Mouse (Mus musculus) liver, postnatal 0 days (tissue): ENCODE measurements at regions not wholly inside any gene's neighbourhood (a gene's known extent, or its start where the extent isn't known, plus 50 kb on each side); places are given as distances from the start of the nearest gene placed in this dataset.

ENCODE experiments used
- CTCF ChIP-seq: sonication (generic); IDR thresholded peaks from 2 replicates; pipeline ENCODE4 v1.5.1; 2016; ENCODE audit warnings: antibody characterized with exemption, low read depth
- EP300 ChIP-seq: IDR thresholded peaks from 2 replicates; pipeline ENCODE4 v1.6.1; 2016; ENCODE audit warnings: antibody characterized with exemption, low read depth, mild to moderate bottlenecking

DNA sequence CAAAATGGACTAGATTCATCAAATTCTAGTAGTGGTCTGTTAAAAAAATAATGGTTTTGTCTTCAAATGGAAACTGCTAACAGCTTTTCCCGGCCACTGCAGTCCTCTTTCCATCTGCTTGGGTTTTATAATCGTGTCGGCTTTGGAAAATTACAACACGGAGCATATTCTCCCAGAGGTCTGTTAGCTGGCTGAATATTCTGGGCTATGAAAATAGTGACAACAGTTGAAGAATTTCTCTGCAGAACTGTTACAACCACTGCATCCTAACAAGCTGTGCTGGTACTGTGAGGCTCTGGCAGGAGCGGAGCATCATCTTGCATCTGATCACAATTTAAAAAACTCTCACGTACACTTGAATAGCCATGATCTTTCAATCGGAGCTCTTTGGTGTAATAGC lies 98.0 kb upstream of the Bod1l start:
- TF ChIP-seq CTCF (no peak), EP300 (no peak)
